Comparison of ENCODE assay signal across 19 mouse cellular contexts in the genomic region with DNA sequence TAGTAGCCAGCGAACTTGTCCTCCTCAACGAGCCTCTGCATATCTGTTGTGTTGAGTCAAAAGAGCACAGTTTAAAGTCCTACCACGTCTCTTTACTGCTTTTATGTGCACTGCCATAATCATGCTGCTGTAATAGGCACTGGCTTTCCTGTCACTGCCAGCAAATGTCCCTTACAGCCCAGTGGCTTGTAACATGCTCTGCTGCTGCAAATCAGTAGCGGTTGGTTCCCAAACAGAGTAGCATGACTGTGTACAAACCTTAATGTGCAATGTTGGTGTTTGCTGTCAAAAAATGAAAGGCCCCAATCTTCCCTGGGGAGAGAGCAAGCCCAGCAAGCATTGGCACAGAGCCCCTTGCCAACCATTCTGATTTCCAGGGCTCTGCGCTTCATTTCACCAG.
A peak's percentile ranks its signal among the peaks of the same experiment; 100 is the strongest.
DNase-seq lines count a peak whose midpoint lies in the region; ATAC-seq lines count a peak whose summit lies in the region.
"Had no signal": no experiment of that assay in that cellular context is flagged by ENCODE, and none has a peak within 500 bp of the region (broad histone marks: within the 10 kb centered on the region; RNA-seq: fewer than 3 reads in every experiment).

No protein-coding gene starts in this region.

- H3K27me3 ChIP-seq in hindbrain, embryonic 15.5 days: no peaks in the 10 kb centered on the region
- no peaks in the 10 kb centered on the region for H3K27me3 ChIP-seq in hindbrain, embryonic 10.5 days (ENCODE audit: insufficient read depth, poor library complexity, severe bottlenecking)
- H3K27me3 ChIP-seq in forebrain, embryonic 16.5 days (replicated peaks; ENCODE audit: control insufficient read depth, insufficient read depth, low read length): no peaks in the 10 kb centered on the region
- no peaks in the 10 kb centered on the region for H3K27me3 ChIP-seq in neural tube, embryonic 15.5 days (replicated peaks)
- H3K27me3 ChIP-seq: heart, embryonic 13.5 days; neural tube, embryonic 13.5 days had no signal

- H3K9ac ChIP-seq in hindbrain, embryonic 15.5 days: no peak overlapping the region
- no peak overlapping the region for H3K9ac ChIP-seq in forebrain, embryonic 16.5 days (replicated peaks; ENCODE audit: low read depth, low read length)
- no peak overlapping the region for H3K9ac ChIP-seq in neural tube, embryonic 15.5 days (replicated peaks)
- H3K9ac ChIP-seq: heart, embryonic 13.5 days; neural tube, embryonic 13.5 days had no signal

- 67% methylated on average over 5 of the region's 5 CpGs for WGBS in hindbrain, embryonic 15.5 days
- 89% methylated on average over 5 of the region's 5 CpGs for WGBS in hindbrain, embryonic 10.5 days
- 41% methylated on average over 5 of the region's 5 CpGs for WGBS in forebrain, embryonic 16.5 days
- 62% methylated on average over 5 of the region's 5 CpGs for WGBS in neural tube, embryonic 15.5 days

- H3K4me2 ChIP-seq in hindbrain, embryonic 15.5 days: no peak overlapping the region
- no peak overlapping the region for H3K4me2 ChIP-seq in forebrain, embryonic 16.5 days (ENCODE audit: low read length)
- no peak overlapping the region for H3K4me2 ChIP-seq in neural tube, embryonic 15.5 days
- H3K4me2 ChIP-seq: heart, embryonic 13.5 days; liver, embryonic 11.5 days; neural tube, embryonic 13.5 days had no signal

- no peak overlapping the region for H3K27ac ChIP-seq in hindbrain, embryonic 15.5 days (replicated peaks)
- no peak overlapping the region for H3K27ac ChIP-seq in hindbrain, embryonic 10.5 days
- no peak overlapping the region for H3K27ac ChIP-seq in forebrain, embryonic 16.5 days (ENCODE audit: low read length)
- H3K27ac ChIP-seq in neural tube, embryonic 15.5 days (replicated peaks): no peak overlapping the region
- H3K27ac ChIP-seq: heart, embryonic 13.5 days; neural tube, embryonic 13.5 days had no signal

- H3K36me3 ChIP-seq in hindbrain, embryonic 15.5 days: no peaks in the 10 kb centered on the region
- H3K36me3 ChIP-seq in hindbrain, embryonic 10.5 days: no peaks in the 10 kb centered on the region
- H3K36me3 ChIP-seq in forebrain, embryonic 16.5 days (ENCODE audit: control insufficient read depth, insufficient read depth): no peaks in the 10 kb centered on the region
- no peaks in the 10 kb centered on the region for H3K36me3 ChIP-seq in neural tube, embryonic 15.5 days
- H3K36me3 ChIP-seq: heart, embryonic 13.5 days; neural tube, embryonic 13.5 days had no signal

- H3K9me3 ChIP-seq in hindbrain, embryonic 15.5 days: no peaks in the 10 kb centered on the region
- H3K9me3 ChIP-seq in hindbrain, embryonic 10.5 days: no peaks in the 10 kb centered on the region
- no peaks in the 10 kb centered on the region for H3K9me3 ChIP-seq in forebrain, embryonic 16.5 days (ENCODE audit: control insufficient read depth, low read length)
- no peaks in the 10 kb centered on the region for H3K9me3 ChIP-seq in neural tube, embryonic 15.5 days (replicated peaks)
- H3K9me3 ChIP-seq: heart, embryonic 13.5 days; neural tube, embryonic 13.5 days had no signal

- H3K4me1 ChIP-seq in hindbrain, embryonic 15.5 days (replicated peaks): peaks cover 6% of the 10 kb centered on the region; the same call in 1 of the 2 replicates
- no peaks in the 10 kb centered on the region for H3K4me1 ChIP-seq in hindbrain, embryonic 10.5 days (replicated peaks)
- H3K4me1 ChIP-seq in forebrain, embryonic 16.5 days (replicated peaks; ENCODE audit: control insufficient read depth, insufficient read depth, low read length): no peaks in the 10 kb centered on the region; the same call in 1 of the 2 replicates
- H3K4me1 ChIP-seq in neural tube, embryonic 15.5 days: peaks cover 9% of the 10 kb centered on the region
- H3K4me1 ChIP-seq: heart, embryonic 13.5 days had no signal

- no peak overlapping the region for H3K4me3 ChIP-seq in hindbrain, embryonic 15.5 days
- no peak overlapping the region for H3K4me3 ChIP-seq in hindbrain, embryonic 10.5 days
- no peak overlapping the region for H3K4me3 ChIP-seq in forebrain, embryonic 16.5 days (replicated peaks; ENCODE audit: low read length)
- no peak overlapping the region for H3K4me3 ChIP-seq in neural tube, embryonic 15.5 days (replicated peaks)
- H3K4me3 ChIP-seq: heart, embryonic 13.5 days; neural tube, embryonic 13.5 days had no signal

- 0 out of 2 replicates have a peak, but pooled peaks have one; percentile 45 for ATAC-seq in hindbrain, embryonic 15.5 days (ENCODE audit: low FRiP score, low read depth)
- peak; percentile 54 for ATAC-seq in forebrain, embryonic 16.5 days
- peak; percentile 40; the same call in 1 of the 2 replicates for ATAC-seq in neural tube, embryonic 15.5 days (ENCODE audit: low FRiP score)

- peak; percentile 8 for DNase-seq in cerebellum, postnatal 25 days
- no peak for DNase-seq in cerebellum, adult 8-10 months
- DNase-seq in hindbrain, embryonic 10.5 days (ENCODE audit: low spot score): no peak
- DNase-seq in right cerebral cortex, adult 2 months (ENCODE audit: low spot score in 2 of 2): no peak
- DNase-seq: adrenal gland, adult 8-10 months; B cell, adult 2 months; cerebellum, adult 11-12 months; kidney, adult 8-10 months; kidney, postnatal 36 days; lung, adult 18-20 months; lung, postnatal 14 days; right cerebral cortex, postnatal 4 days; thymus, adult 2 months had no signal

Comparison
In these comparisons a context has a peak if more than half of its experiments do, and no peak if none do; other contexts are left out.
1. DNase-seq: peak in cerebellum, postnatal 25 days (2 of 2); none in cerebellum, adult 8-10 months (single experiment), hindbrain, embryonic 10.5 days (single experiment) and right cerebral cortex, adult 2 months (0 of 2).
2. Peak in every context shown above with its lines, with median percentiles within 50 percentile points of each other: ATAC-seq.